Comparison of ENCODE assay signal across 24 mouse cellular contexts in genomic region chr7:81351826-81352225, GRCm38 (mm10). TPM values are rescaled to one million over a fixed set of nuclear protein-coding genes. Genes with fewer than 3 reads are reported as not detected.
DNase-seq lines count a peak whose midpoint lies in the region; ATAC-seq lines count a peak whose summit lies in the region.
"Had no signal": no experiment of that assay in that cellular context is flagged by ENCODE, and none has a peak within 500 bp of the region (broad histone marks: within the 10 kb centered on the region; RNA-seq: fewer than 3 reads in every experiment).

No protein-coding gene starts in this region.

- 66% methylated on average over 4 of the region's 4 CpGs for WGBS in heart, embryonic 16.5 days
- 85% methylated on average over 4 of the region's 4 CpGs for WGBS in embryonic facial prominence, embryonic 10.5 days

- no peak overlapping the region for H3K27ac ChIP-seq in heart, embryonic 16.5 days (ENCODE audit: low read length)
- no peak overlapping the region for H3K27ac ChIP-seq in embryonic facial prominence, embryonic 10.5 days (replicated peaks)
- H3K27ac ChIP-seq: forebrain, embryonic 10.5 days; forebrain, embryonic 13.5 days; heart, adult 2 months; heart, embryonic 15.5 days; hindbrain, embryonic 12.5 days; hindbrain, embryonic 15.5 days had no signal

- no peaks in the 10 kb centered on the region for H3K27me3 ChIP-seq in heart, embryonic 16.5 days (ENCODE audit: control insufficient read depth, insufficient read depth, low read length)
- no peaks in the 10 kb centered on the region; the same call in 1 of the 2 replicates for H3K27me3 ChIP-seq in embryonic facial prominence, embryonic 10.5 days (replicated peaks; ENCODE audit: low read depth, poor library complexity, severe bottlenecking)
- H3K27me3 ChIP-seq: forebrain, embryonic 13.5 days; heart, embryonic 15.5 days; hindbrain, embryonic 12.5 days; hindbrain, embryonic 15.5 days had no signal

- no peak for DNase-seq in heart, adult 9 months (ENCODE audit: low spot score in 2 of 2)
- peak; percentile 79 for DNase-seq in thymus, postnatal 0 days (ENCODE audit: low spot score)
- DNase-seq in thymus, postnatal 25 days, result peak; percentile 51
- no peak for DNase-seq in adrenal gland, adult 18-20 months (ENCODE audit: low spot score in 2 of 2)
- DNase-seq in embryonic facial prominence, embryonic 10.5 days (ENCODE audit: low spot score), result no peak
- no peak for DNase-seq in ovary, postnatal 10 days (ENCODE audit: low spot score)
- DNase-seq: adrenal gland, postnatal 14 days; cerebellum, adult 11 months; cerebellum, adult 2 months; cerebellum, adult 9-11 months; cerebellum, postnatal 25 days; embryo, embryonic 11 days; gastrocnemius, postnatal 10 days; gastrocnemius, postnatal 36 days; heart, adult 2 months had no signal

- no peak overlapping the region for H3K4me2 ChIP-seq in heart, embryonic 16.5 days (ENCODE audit: low read depth, low read length)
- H3K4me2 ChIP-seq: forebrain, embryonic 13.5 days; heart, embryonic 12.5 days; heart, embryonic 15.5 days; hindbrain, embryonic 12.5 days; hindbrain, embryonic 15.5 days had no signal

- no peaks in the 10 kb centered on the region for H3K4me1 ChIP-seq in heart, embryonic 16.5 days (ENCODE audit: control insufficient read depth, insufficient read depth, low read length)
- H3K4me1 ChIP-seq in embryonic facial prominence, embryonic 10.5 days, result no peaks in the 10 kb centered on the region
- H3K4me1 ChIP-seq: forebrain, embryonic 13.5 days; heart, embryonic 12.5 days; heart, embryonic 15.5 days; hindbrain, embryonic 12.5 days; hindbrain, embryonic 15.5 days had no signal

- no peaks in the 10 kb centered on the region for H3K36me3 ChIP-seq in heart, embryonic 16.5 days (ENCODE audit: control insufficient read depth, insufficient read depth)
- H3K36me3 ChIP-seq in embryonic facial prominence, embryonic 10.5 days (replicated peaks), result no peaks in the 10 kb centered on the region
- H3K36me3 ChIP-seq: forebrain, embryonic 10.5 days; heart, embryonic 12.5 days; heart, embryonic 15.5 days; hindbrain, embryonic 12.5 days; hindbrain, embryonic 15.5 days had no signal

- no peak overlapping the region for H3K9ac ChIP-seq in heart, embryonic 16.5 days (ENCODE audit: low read length)
- H3K9ac ChIP-seq: forebrain, embryonic 13.5 days; heart, embryonic 12.5 days; heart, embryonic 15.5 days; hindbrain, embryonic 12.5 days; hindbrain, embryonic 15.5 days had no signal

- 0 out of 2 replicates have a peak, but pooled peaks have one; percentile 62 for ATAC-seq in heart, embryonic 16.5 days (replicated peaks; ENCODE audit: extremely low read depth, insufficient read depth, low FRiP score)
- ATAC-seq: activated CD4-positive, CD25-positive, alpha-beta regulatory T cell, adult 4 months; forebrain, embryonic 13.5 days; forebrain, embryonic 16.5 days had no signal

- no peaks in the 10 kb centered on the region for H3K9me3 ChIP-seq in heart, embryonic 16.5 days (replicated peaks; ENCODE audit: control insufficient read depth, low read length)
- H3K9me3 ChIP-seq in embryonic facial prominence, embryonic 10.5 days, result no peaks in the 10 kb centered on the region
- H3K9me3 ChIP-seq: forebrain, embryonic 10.5 days; forebrain, embryonic 13.5 days; heart, embryonic 12.5 days; heart, embryonic 15.5 days; hindbrain, embryonic 12.5 days; hindbrain, embryonic 15.5 days had no signal

- H3K4me3 ChIP-seq in heart, embryonic 16.5 days (ENCODE audit: low read length), result no peak overlapping the region
- no peak overlapping the region for H3K4me3 ChIP-seq in embryonic facial prominence, embryonic 10.5 days
- H3K4me3 ChIP-seq: forebrain, embryonic 10.5 days; forebrain, embryonic 13.5 days; heart, adult 2 months; heart, embryonic 12.5 days; heart, embryonic 15.5 days; hindbrain, embryonic 12.5 days; hindbrain, embryonic 15.5 days had no signal

RNA-seq across cellular contexts. Expression of gene Rps17, which starts 6.8 kb away (rescaled TPM):
- 728 and 790 TPM in 2 replicates for polyA plus RNA-seq in heart, embryonic 16.5 days (2015; fragmentation: Nextera tagmentation; extraction: Ambion mirVana)
- polyA plus RNA-seq in thymus, postnatal 0 days (2015; fragmentation: Nextera tagmentation; extraction: Ambion mirVana), result 1,759 and 1,761 TPM in 2 replicates
- 1,000 to 10,000 TPM; 1,108 to 1,124 TPM for total RNA-seq in adrenal gland, adult 18-20 months (2021)
- 1,210 and 1,245 TPM in 2 replicates for polyA plus RNA-seq in embryonic facial prominence, embryonic 10.5 days (2016; fragmentation: Nextera tagmentation; extraction: Ambion mirVana)

Comparison
In these comparisons a context has a peak if more than half of its experiments do, and no peak if none do; other contexts are left out.
1. DNase-seq: peak in thymus, postnatal 0 days (single experiment) and thymus, postnatal 25 days (single experiment); none in heart, adult 9 months (0 of 2), adrenal gland, adult 18-20 months (0 of 2), embryonic facial prominence, embryonic 10.5 days (single experiment) and ovary, postnatal 10 days (single experiment).